Mouse (Mus musculus): ENCODE measurements around the gene Galnt18. TPM values are rescaled to one million over a fixed set of nuclear protein-coding genes. Genes with fewer than 3 reads are reported as not detected.

The Galnt18 gene
- polyA plus RNA-seq, 1 experiment from 2014 or later: 29.3 TPM

- H3K27me3 ChIP-seq (replicated peaks): no peaks in the 10 kb centered on the region
- no peaks in the 10 kb centered on the region for H3K36me3 ChIP-seq
- ATAC-seq (ENCODE audit: insufficient read depth, low FRiP score, low read depth): no peak
- H3K4me2 ChIP-seq: no peak overlapping the region
- 72% methylated on average over 8 of the region's 8 CpGs for WGBS
- no peaks in the 10 kb centered on the region for H3K4me1 ChIP-seq
- no peaks in the 10 kb centered on the region for H3K9me3 ChIP-seq
- H3K27ac ChIP-seq: no peak overlapping the region
- no peak overlapping the region for H3K9ac ChIP-seq
- H3K4me3 ChIP-seq (replicated peaks): no peak overlapping the region
Observed at GRCm38 (mm10) chr7:111534826-111535405, 244.9 kb downstream of the Galnt18 start.

- H3K27ac ChIP-seq: peak overlapping the region; percentile 57
- no peak overlapping the region for H3K9ac ChIP-seq
- no peaks in the 10 kb centered on the region for H3K36me3 ChIP-seq
- WGBS: 62% methylated on average over 3 of the region's 3 CpGs
- H3K4me3 ChIP-seq (replicated peaks): no peak overlapping the region
- H3K9me3 ChIP-seq: no peaks in the 10 kb centered on the region
- H3K4me1 ChIP-seq: no peaks in the 10 kb centered on the region
- 0 out of 2 replicates have a peak overlapping the region, but pooled peaks have one; percentile 12 for H3K4me2 ChIP-seq
- peak; percentile 90 for ATAC-seq (ENCODE audit: insufficient read depth, low FRiP score, low read depth)
- no peaks in the 10 kb centered on the region for H3K27me3 ChIP-seq (replicated peaks)
Observed at GRCm38 (mm10) chr7:111528961-111529643, 250.7 kb downstream of the Galnt18 start.

- no peak overlapping the region for H3K4me2 ChIP-seq
- H3K9ac ChIP-seq: no peak overlapping the region
- no peaks in the 10 kb centered on the region for H3K4me1 ChIP-seq
- H3K4me3 ChIP-seq (replicated peaks): no peak overlapping the region
- 0 out of 2 replicates have a peak, but pooled peaks have one; percentile 23 for ATAC-seq (ENCODE audit: insufficient read depth, low FRiP score, low read depth)
- H3K27me3 ChIP-seq (replicated peaks): no peaks in the 10 kb centered on the region
- peak overlapping the region; percentile 42; the same call in 1 of the 2 replicates for H3K27ac ChIP-seq
- H3K36me3 ChIP-seq: no peaks in the 10 kb centered on the region
- no peaks in the 10 kb centered on the region for H3K9me3 ChIP-seq
- 13% methylated on average over 1 of the region's 1 CpGs for WGBS
Observed at GRCm38 (mm10) chr7:111528462-111528861, 251.3 kb downstream of the Galnt18 start.

GRCm38 (mm10) chr7:111520881-111521280 lies 258.9 kb downstream of the Galnt18 start:
- Histone ChIP-seq H3K4me2 (no peak overlapping the region), H3K27me3 (replicated peaks) (no peaks in the 10 kb centered on the region), H3K4me1 (peaks cover 10% of the 10 kb centered on the region; the same call in 1 of the 2 replicates), H3K9ac (no peak overlapping the region), H3K9me3 (no peaks in the 10 kb centered on the region), H3K27ac (no peak overlapping the region), H3K4me3 (replicated peaks) (no peak overlapping the region), H3K36me3 (no peaks in the 10 kb centered on the region)
- WGBS: 84% methylated on average over 1 of the region's 1 CpGs
- ATAC-seq (ENCODE audit: insufficient read depth, low FRiP score, low read depth): no peak

- no peaks in the 10 kb centered on the region for H3K27me3 ChIP-seq (replicated peaks)
- no peaks in the 10 kb centered on the region for H3K36me3 ChIP-seq
- no peak overlapping the region for H3K4me2 ChIP-seq
- H3K4me1 ChIP-seq: peaks cover 10% of the 10 kb centered on the region; the same call in 1 of the 2 replicates
- H3K9me3 ChIP-seq: no peaks in the 10 kb centered on the region
- no peak for ATAC-seq (ENCODE audit: insufficient read depth, low FRiP score, low read depth)
- no peak overlapping the region for H3K27ac ChIP-seq
- H3K4me3 ChIP-seq (replicated peaks): no peak overlapping the region
- 42% methylated on average over 8 of the region's 8 CpGs for WGBS
- no peak overlapping the region for H3K9ac ChIP-seq
Observed at GRCm38 (mm10) chr7:111518581-111519242, 261.1 kb downstream of the Galnt18 start.

GRCm38 (mm10) chr7:111516882-111517281 lies 262.9 kb downstream of the Galnt18 start:
- 48% methylated on average over 1 of the region's 1 CpGs for WGBS
- no peak for ATAC-seq (ENCODE audit: insufficient read depth, low FRiP score, low read depth)

GRCm38 (mm10) chr7:111515471-111515870 lies 264.3 kb downstream of the Galnt18 start:
- ATAC-seq (ENCODE audit: insufficient read depth, low FRiP score, low read depth): no peak

More at GRCm38 (mm10) chr7:111516882-111517281, 262.9 kb downstream of the Galnt18 start:
- Histone ChIP-seq H3K9ac (no peak overlapping the region), H3K36me3 (no peaks in the 10 kb centered on the region), H3K4me1 (peaks cover 10% of the 10 kb centered on the region; the same call in 1 of the 2 replicates), H3K27me3 (replicated peaks) (no peaks in the 10 kb centered on the region), H3K27ac (no peak overlapping the region), H3K4me3 (replicated peaks) (no peak overlapping the region), H3K9me3 (no peaks in the 10 kb centered on the region), H3K4me2 (no peak overlapping the region)

GRCm38 (mm10) chr7:111509167-111509854 lies 270.5 kb downstream of the Galnt18 start:
- no peak overlapping the region for H3K4me3 ChIP-seq (replicated peaks)
- no peak overlapping the region for H3K27ac ChIP-seq
- H3K4me2 ChIP-seq: no peak overlapping the region
- no peaks in the 10 kb centered on the region; the same call in 1 of the 2 replicates for H3K36me3 ChIP-seq
- H3K4me1 ChIP-seq: no peaks in the 10 kb centered on the region
- H3K9ac ChIP-seq: no peak overlapping the region
- ATAC-seq (ENCODE audit: insufficient read depth, low FRiP score, low read depth): no peak
- H3K27me3 ChIP-seq (replicated peaks): no peaks in the 10 kb centered on the region
- WGBS: 77% methylated on average over 2 of the region's 2 CpGs
- no peaks in the 10 kb centered on the region for H3K9me3 ChIP-seq

More at GRCm38 (mm10) chr7:111515471-111515870, 264.3 kb downstream of the Galnt18 start:
- H3K4me3 ChIP-seq (replicated peaks): no peak overlapping the region
- WGBS: 87% methylated on average over 2 of the region's 2 CpGs
- H3K9ac ChIP-seq: no peak overlapping the region
- no peaks in the 10 kb centered on the region for H3K27me3 ChIP-seq (replicated peaks)
- H3K4me1 ChIP-seq: peaks cover 10% of the 10 kb centered on the region; the same call in 1 of the 2 replicates
- H3K4me2 ChIP-seq: no peak overlapping the region
- no peak overlapping the region for H3K27ac ChIP-seq
- no peaks in the 10 kb centered on the region for H3K9me3 ChIP-seq
- H3K36me3 ChIP-seq: no peaks in the 10 kb centered on the region

GRCm38 (mm10) chr7:111500616-111501015 lies 279.2 kb downstream of the Galnt18 start:
- no peak overlapping the region for H3K27ac ChIP-seq

GRCm38 (mm10) chr7:111499255-111499790 lies 280.5 kb downstream of the Galnt18 start:
- Histone ChIP-seq H3K4me1 (no peaks in the 10 kb centered on the region), H3K9ac (no peak overlapping the region), H3K27me3 (replicated peaks) (no peaks in the 10 kb centered on the region), H3K9me3 (no peaks in the 10 kb centered on the region), H3K27ac (no peak overlapping the region), H3K36me3 (no peaks in the 10 kb centered on the region), H3K4me3 (replicated peaks) (no peak overlapping the region), H3K4me2 (no peak overlapping the region)
- 56% methylated on average over 2 of the region's 2 CpGs for WGBS
- ATAC-seq (ENCODE audit: insufficient read depth, low FRiP score, low read depth): no peak

More at GRCm38 (mm10) chr7:111500616-111501015, 279.2 kb downstream of the Galnt18 start:
- H3K4me2 ChIP-seq: no peak overlapping the region
- no peaks in the 10 kb centered on the region for H3K27me3 ChIP-seq (replicated peaks)
- no peaks in the 10 kb centered on the region; the same call in 1 of the 2 replicates for H3K36me3 ChIP-seq
- no peak for ATAC-seq (ENCODE audit: insufficient read depth, low FRiP score, low read depth)
- H3K4me3 ChIP-seq (replicated peaks): no peak overlapping the region
- H3K9ac ChIP-seq: no peak overlapping the region
- no peaks in the 10 kb centered on the region for H3K4me1 ChIP-seq
- 80% methylated on average over 2 of the region's 2 CpGs for WGBS
- no peaks in the 10 kb centered on the region for H3K9me3 ChIP-seq

- WGBS: 88% methylated on average over 6 of the region's 6 CpGs
- Histone ChIP-seq H3K27me3 (replicated peaks) (no peaks in the 10 kb centered on the region), H3K9ac (no peak overlapping the region), H3K27ac (no peak overlapping the region), H3K36me3 (no peaks in the 10 kb centered on the region), H3K4me3 (replicated peaks) (no peak overlapping the region), H3K4me1 (no peaks in the 10 kb centered on the region), H3K4me2 (no peak overlapping the region), H3K9me3 (no peaks in the 10 kb centered on the region)
- ATAC-seq (ENCODE audit: insufficient read depth, low FRiP score, low read depth): no peak
Observed at GRCm38 (mm10) chr7:111497191-111497590, 282.6 kb downstream of the Galnt18 start.
